Mouse (Mus musculus) spleen, adult 2 months (tissue): ENCODE results near the gene Ly75.

ENCODE experiments used
- CTCF ChIP-seq: fragments of 200-500 bp; IDR thresholded peaks from 2 replicates; pipeline ENCODE4 v1.5.1; 2011; ENCODE audit warnings: mild to moderate bottlenecking, inconsistent platforms; ENCODE audit not compliant: insufficient read depth, insufficient read length, insufficient replicate concordance; ENCODE audit errors: extremely low read depth
- POLR2A ChIP-seq: fragments of 200-500 bp; IDR thresholded peaks from 2 replicates; pipeline ENCODE4 v1.6.1; 2011; ENCODE audit warnings: low read depth, low read length, inconsistent platforms

- TF ChIP-seq CTCF (no peak), POLR2A (no peak)
Observed at GRCm38 (mm10) chr2:60259186-60259585, 123.9 kb downstream of the Ly75 start.
